Mouse (Mus musculus) lung, postnatal 0 days (tissue): ENCODE measurements around the gene Irak1. TPM values are rescaled to one million over a fixed set of nuclear protein-coding genes. Genes with fewer than 3 reads are reported as not detected.

Experiments used
- ATAC-seq: fragments of 200-750 bp; cut with Nextera tagmentation; 2 replicates; pipeline ENCODE4 v1.8.0; 2017; ENCODE audit warnings: moderate library complexity
- DNase-seq: peaks from one replicate; pipeline ENCODE4 v3.0.0-alpha.2; 2016; ENCODE audit warnings: low spot score
- H3K27ac ChIP-seq: fragments of 300-500 bp; sonication (generic); 2 replicates; pipeline ENCODE4 v1.5.1; 2014; ENCODE audit warnings: antibody characterized with exemption, mild to moderate bottlenecking, low read length, mixed read lengths
- H3K27me3 ChIP-seq: fragments of 300-500 bp; sonication (generic); replicated peaks from 2 replicates; pipeline ENCODE4 v1.6.1; 2014; ENCODE audit warnings: low read length, mixed read lengths; ENCODE audit not compliant: insufficient read depth
- H3K36me3 ChIP-seq: fragments of 300-500 bp; sonication (generic); 2 replicates; pipeline ENCODE4 v1.6.1; 2014; ENCODE audit warnings: low read length, mixed read lengths; ENCODE audit not compliant: insufficient read depth
- H3K4me1 ChIP-seq: fragments of 300-500 bp; sonication (generic); 2 replicates; pipeline ENCODE4 v1.6.1; 2014; ENCODE audit warnings: antibody characterized with exemption, low read depth, low read length, mixed read lengths; ENCODE audit not compliant: insufficient read depth
- H3K4me2 ChIP-seq: fragments of 300-500 bp; sonication (generic); replicated peaks from 2 replicates; pipeline ENCODE4 v1.6.1; 2014; ENCODE audit warnings: low read depth, mild to moderate bottlenecking, low read length, moderate library complexity, mixed read lengths
- H3K4me3 ChIP-seq: fragments of 300-500 bp; sonication (generic); 2 replicates; pipeline ENCODE4 v1.5.1; 2014; ENCODE audit warnings: low read depth, low read length
- H3K9ac ChIP-seq: fragments of 300-500 bp; sonication (generic); replicated peaks from 2 replicates; pipeline ENCODE4 v1.6.1; 2014; ENCODE audit warnings: low read depth, mild to moderate bottlenecking
- H3K9me3 ChIP-seq: fragments of 300-500 bp; sonication (generic); 2 replicates; pipeline ENCODE4 v1.6.1; 2016; ENCODE audit warnings: low read length, mixed read lengths
- CTCF ChIP-seq: IDR thresholded peaks from 2 replicates; pipeline ENCODE4 v1.5.1; 2016; ENCODE audit warnings: antibody characterized with exemption, mild to moderate bottlenecking
- EP300 ChIP-seq: IDR thresholded peaks from 2 replicates; pipeline ENCODE4 v1.6.1; 2016; ENCODE audit warnings: antibody characterized with exemption, mild to moderate bottlenecking, control low read depth
- WGBS: fragments of 180-500 bp; shearing (Covaris S2); extraction: QIAGEN DNeasy Blood & Tissue Kit; methylation state at CpG from one replicate; pipeline ENCODE4 v1.1.7; 2014; 5-methylcytosine and 5-hydroxymethylcytosine counted together
- polyA plus RNA-seq: library from polyadenylated mRNA; unstranded; fragments of >200 nt; fragmentation: Nextera tagmentation; extraction: Ambion mirVana; gene quantifications from 2 replicates; pipeline ENCODE4 v1.2.1, GENCODE M21; 2015

Irak1 gene
- polyA plus RNA-seq, 1 experiment from 2014 or later, result 39.4 TPM

DNA sequence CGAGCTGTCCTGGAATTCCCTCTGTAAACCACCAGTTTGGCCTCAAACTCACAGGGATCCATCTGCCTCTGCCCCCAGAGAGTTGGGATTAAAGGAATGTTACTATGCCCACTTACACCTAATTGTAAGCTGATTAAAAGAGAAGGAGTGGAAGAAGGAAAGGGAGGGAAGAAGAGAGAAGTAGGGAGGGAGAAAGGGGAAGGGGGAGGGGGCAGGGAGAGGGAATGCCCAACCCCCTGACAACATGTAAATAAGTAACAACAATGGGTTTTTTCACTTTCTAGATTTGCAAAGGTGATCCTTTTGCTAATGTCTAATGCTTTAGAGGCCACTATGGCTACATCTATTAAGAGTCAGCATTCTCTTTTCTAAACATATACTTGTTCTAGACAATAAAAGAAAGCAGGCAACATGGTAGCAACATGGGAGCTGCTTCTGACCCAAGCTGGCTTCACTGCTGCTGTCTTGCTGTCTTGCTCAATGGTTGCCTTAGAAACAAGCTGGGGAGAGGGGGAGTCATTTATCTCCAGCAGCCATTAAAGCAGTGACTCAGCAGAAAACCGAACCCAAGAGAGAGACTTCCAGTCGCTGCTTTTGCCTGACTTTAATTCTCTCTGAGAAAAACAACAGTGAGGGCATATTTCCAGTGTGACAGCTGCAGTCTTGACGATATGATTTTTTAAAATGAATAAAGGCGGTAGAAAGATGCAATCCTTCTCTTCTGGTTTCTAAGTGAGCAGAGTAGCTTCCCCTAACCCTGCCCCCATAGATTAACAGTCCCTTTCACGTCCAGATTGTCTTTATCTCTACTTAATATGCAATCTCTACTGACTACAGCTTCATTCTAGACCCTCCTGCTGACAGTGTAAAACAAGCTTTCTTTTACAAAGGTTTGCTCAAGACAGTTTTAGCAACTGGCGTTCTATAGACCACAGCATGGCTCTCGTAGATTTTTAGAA, 24.5 kb downstream of the Irak1 start:
- 25% methylated on average over 8 of the region's 8 CpGs for WGBS
- ATAC-seq (peak; percentile 79), DNase-seq (peak; percentile 82)
- no peak overlapping the region for H3K27ac ChIP-seq
- no peaks in the 10 kb centered on the region for H3K36me3 ChIP-seq
- TF ChIP-seq EP300 (no peak), CTCF (no peak)
- H3K9me3 ChIP-seq, result no peaks in the 10 kb centered on the region
- no peaks in the 10 kb centered on the region for H3K4me1 ChIP-seq
- H3K9ac ChIP-seq, result no peak overlapping the region
- H3K4me3 ChIP-seq, result no peak overlapping the region
- H3K4me2 ChIP-seq, result no peak overlapping the region
- H3K27me3 ChIP-seq, result no peaks in the 10 kb centered on the region

DNA sequence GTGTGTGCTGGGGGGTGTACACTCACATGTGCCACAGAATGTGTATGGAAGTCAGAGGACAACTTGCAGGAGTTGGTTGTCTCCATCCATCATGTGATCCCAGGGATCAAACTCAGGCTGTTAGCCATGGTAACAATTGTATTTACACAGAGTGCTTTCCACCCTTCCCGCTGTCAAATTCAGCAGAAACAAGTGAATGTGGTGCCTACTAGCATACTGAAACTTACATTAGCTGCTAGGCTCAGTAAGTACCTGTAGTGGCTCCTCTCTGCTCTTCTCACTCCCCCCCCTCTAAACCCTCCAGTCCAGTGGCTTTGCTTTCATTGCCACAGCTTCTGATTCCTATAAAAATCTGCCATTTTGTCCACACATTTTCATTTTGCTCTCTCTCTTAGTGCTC, 45.9 kb downstream of the Irak1 start:
- ATAC-seq, result no peak
- 45% methylated on average over 1 of the region's 1 CpGs for WGBS

DNA sequence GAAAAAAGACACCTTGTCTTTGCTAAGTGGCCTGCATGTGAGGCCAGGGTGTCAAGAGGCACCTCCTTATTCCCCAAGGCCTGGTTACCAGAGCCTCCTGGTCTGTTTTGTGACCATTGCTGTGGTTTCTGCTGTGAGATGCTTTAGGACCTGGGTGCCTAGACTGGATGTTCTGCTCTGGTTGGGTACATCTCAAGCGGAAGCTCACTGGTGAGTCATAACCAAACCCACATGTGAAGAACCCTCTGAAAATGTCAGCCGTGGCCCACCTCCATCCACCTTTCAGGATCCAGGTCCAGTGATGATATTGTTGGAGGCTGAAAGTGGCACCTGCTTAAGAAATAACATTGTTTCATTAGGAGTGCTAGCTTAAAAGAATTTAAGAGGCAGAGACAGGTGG, 47.4 kb downstream of the Irak1 start:
- DNase-seq, result no peak
- Histone ChIP-seq H3K4me1 (no peaks in the 10 kb centered on the region), H3K27me3 (no peaks in the 10 kb centered on the region), H3K9ac (no peak overlapping the region), H3K36me3 (no peaks in the 10 kb centered on the region), H3K4me2 (no peak overlapping the region), H3K9me3 (no peaks in the 10 kb centered on the region), H3K27ac (no peak overlapping the region), H3K4me3 (no peak overlapping the region)
- no peak for ATAC-seq
- no peak for TF ChIP-seq EP300
- no peak for TF ChIP-seq CTCF
- 84% methylated on average over 2 of the region's 2 CpGs for WGBS

More for the DNA sequence above, 45.9 kb downstream of the Irak1 start:
- no peaks in the 10 kb centered on the region for H3K27me3 ChIP-seq
- no peaks in the 10 kb centered on the region for H3K36me3 ChIP-seq
- no peak overlapping the region for H3K9ac ChIP-seq
- TF ChIP-seq CTCF (no peak), EP300 (no peak)
- no peak overlapping the region for H3K4me2 ChIP-seq
- H3K4me3 ChIP-seq, result no peak overlapping the region
- H3K4me1 ChIP-seq, result no peaks in the 10 kb centered on the region
- H3K27ac ChIP-seq, result no peak overlapping the region
- DNase-seq, result no peak
- H3K9me3 ChIP-seq, result no peaks in the 10 kb centered on the region

DNA sequence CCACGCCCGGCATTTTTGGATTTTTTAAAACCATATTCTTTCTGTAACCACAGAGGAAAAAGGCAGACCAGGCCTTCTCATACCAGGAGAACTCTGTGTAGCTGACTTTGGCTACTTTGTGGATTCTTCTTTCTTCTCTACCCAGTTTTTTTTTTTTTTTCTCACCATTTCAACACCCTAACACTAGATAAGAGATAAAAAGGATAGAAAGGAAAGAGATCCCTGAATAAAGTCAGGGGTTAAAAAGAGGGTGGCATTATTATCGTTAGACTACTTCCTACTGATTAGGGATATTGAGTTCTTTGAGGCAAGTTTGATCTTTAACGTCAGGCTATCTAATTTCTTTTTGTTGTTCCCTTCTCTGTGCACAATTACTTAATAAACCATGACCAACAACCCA, 50.9 kb downstream of the Irak1 start:
- H3K4me1 ChIP-seq, result no peaks in the 10 kb centered on the region
- TF ChIP-seq CTCF (no peak), EP300 (no peak)
- no peak overlapping the region for H3K27ac ChIP-seq
- H3K36me3 ChIP-seq, result no peaks in the 10 kb centered on the region
- ATAC-seq (no peak), DNase-seq (no peak)
- WGBS, result 85% methylated on average over 4 of the region's 4 CpGs
- no peaks in the 10 kb centered on the region for H3K27me3 ChIP-seq
- no peak overlapping the region for H3K4me2 ChIP-seq
- H3K4me3 ChIP-seq, result no peak overlapping the region
- H3K9ac ChIP-seq, result no peak overlapping the region
- no peaks in the 10 kb centered on the region for H3K9me3 ChIP-seq

DNA sequence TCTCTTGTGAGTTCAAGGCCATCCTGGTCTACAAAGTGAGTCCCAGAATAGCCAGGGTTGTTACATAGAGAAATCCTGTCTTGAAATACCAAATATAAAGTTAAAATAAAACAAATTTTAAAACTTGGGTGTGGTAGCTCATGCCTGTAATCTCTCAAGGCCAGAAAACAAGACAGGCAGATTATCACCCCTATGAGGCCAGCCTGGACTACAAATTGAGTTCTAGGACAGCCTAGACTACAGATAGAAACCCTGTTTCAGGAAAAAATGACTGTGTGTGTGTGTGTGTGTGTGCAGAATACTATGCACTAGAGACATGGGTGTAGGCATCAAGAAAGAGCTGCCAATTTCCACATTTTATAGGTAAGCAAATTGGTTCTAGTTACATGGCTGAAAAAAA, 52.9 kb downstream of the Irak1 start:
- Histone ChIP-seq H3K36me3 (no peaks in the 10 kb centered on the region), H3K27ac (no peak overlapping the region), H3K9me3 (no peaks in the 10 kb centered on the region), H3K4me2 (no peak overlapping the region), H3K4me1 (no peaks in the 10 kb centered on the region), H3K4me3 (no peak overlapping the region), H3K9ac (no peak overlapping the region), H3K27me3 (no peaks in the 10 kb centered on the region)
- ATAC-seq (no peak), DNase-seq (no peak)
- TF ChIP-seq EP300, result no peak
- no peak for TF ChIP-seq CTCF

DNA sequence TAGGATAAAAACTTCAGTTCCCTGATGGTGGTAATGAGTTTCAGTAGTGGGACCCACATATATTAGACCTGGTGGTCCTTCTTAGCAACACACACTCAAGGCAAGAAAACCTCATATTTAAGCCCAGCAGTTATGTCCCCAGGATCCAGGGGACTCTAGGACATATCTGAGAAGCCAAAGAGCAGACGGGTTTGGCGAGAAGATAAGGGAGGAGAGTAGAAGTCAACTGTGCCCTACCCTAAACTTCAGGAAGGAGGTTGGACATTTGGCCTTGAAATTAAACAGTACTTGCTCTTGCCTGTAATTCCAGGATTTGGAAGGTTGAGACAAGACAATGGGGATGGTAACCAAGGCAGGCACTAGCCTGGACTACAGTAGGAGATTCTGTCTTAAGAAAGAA, 54.0 kb downstream of the Irak1 start:
- Histone ChIP-seq H3K4me2 (no peak overlapping the region), H3K9ac (no peak overlapping the region), H3K27me3 (no peaks in the 10 kb centered on the region), H3K9me3 (no peaks in the 10 kb centered on the region), H3K4me1 (no peaks in the 10 kb centered on the region), H3K36me3 (no peaks in the 10 kb centered on the region), H3K4me3 (no peak overlapping the region), H3K27ac (no peak overlapping the region)
- no peak for ATAC-seq
- 84% methylated on average over 2 of the region's 2 CpGs for WGBS
- TF ChIP-seq EP300, result no peak
- TF ChIP-seq CTCF, result no peak
- no peak for DNase-seq
